Mouse (Mus musculus): Measurements from ENCODE around the gene Hoxb3. TPM values are rescaled to one million over a fixed set of nuclear protein-coding genes. Genes with fewer than 3 reads are reported as not detected.

The Hoxb3 gene
- polyA plus RNA-seq, 1 experiment: not detected

GRCm38 (mm10) chr11:96341701-96342575 is 18.8 kb downstream of the Hoxb3 start:
- Histone ChIP-seq H3K27ac (ENCODE audit: insufficient read depth, low read depth, low read length) (no peak overlapping the region), H3K4me1 (ENCODE audit: control insufficient read depth, insufficient read depth, low read length) (peaks cover 3% of the 10 kb centered on the region; the same call in 1 of the 2 replicates), H3K4me3 (ENCODE audit: insufficient read depth, low read depth, low read length) (no peak overlapping the region)
- TF ChIP-seq POLR2A (IDR thresholded peaks at IDR 0.05; ENCODE audit: insufficient read depth, low read depth, low read length) (no peak), CTCF (IDR thresholded peaks at IDR 0.05; ENCODE audit: insufficient read depth, low read depth, low read length) (no peak)
- 2% methylated on average over 40 of the region's 40 CpGs for WGBS

DNA sequence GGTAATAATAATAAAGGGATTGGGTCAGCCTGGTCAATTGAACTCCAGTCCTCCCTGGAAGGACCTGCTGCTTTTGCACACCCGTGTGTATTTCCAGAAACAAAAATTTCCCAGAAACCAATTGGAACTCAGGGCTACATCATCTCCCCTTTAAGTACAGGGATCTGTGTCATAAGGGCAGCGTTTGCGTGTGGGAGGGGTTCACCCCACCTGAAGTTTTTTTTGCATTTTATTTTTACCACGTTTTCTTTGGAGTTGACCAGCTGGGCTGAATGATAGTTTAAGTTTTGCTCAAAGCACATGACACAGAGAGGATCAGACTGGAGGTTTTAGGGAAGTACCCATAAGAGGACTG is 19.4 kb downstream of the Hoxb3 start:
- Histone ChIP-seq H3K4me1 (ENCODE audit: control insufficient read depth, insufficient read depth, low read length) (peaks cover 3% of the 10 kb centered on the region; the same call in 1 of the 2 replicates), H3K4me3 (ENCODE audit: insufficient read depth, low read depth, low read length) (no peak overlapping the region), H3K27ac (ENCODE audit: insufficient read depth, low read depth, low read length) (no peak overlapping the region)
- WGBS: 2% methylated on average over 4 of the region's 4 CpGs
- TF ChIP-seq POLR2A (IDR thresholded peaks at IDR 0.05; ENCODE audit: insufficient read depth, low read depth, low read length) (no peak), CTCF (IDR thresholded peaks at IDR 0.05; ENCODE audit: insufficient read depth, low read depth, low read length) (no peak)

GRCm38 (mm10) chr11:96343206-96343745 is 20.1 kb downstream of the Hoxb3 start:
- 7% methylated on average over 2 of the region's 2 CpGs for WGBS
- peaks cover 3% of the 10 kb centered on the region; the same call in 1 of the 2 replicates for H3K4me1 ChIP-seq (ENCODE audit: control insufficient read depth, insufficient read depth, low read length)
- H3K4me3 ChIP-seq (ENCODE audit: insufficient read depth, low read depth, low read length): no peak overlapping the region
- H3K27ac ChIP-seq (ENCODE audit: insufficient read depth, low read depth, low read length): no peak overlapping the region
- TF ChIP-seq CTCF (IDR thresholded peaks at IDR 0.05; ENCODE audit: insufficient read depth, low read depth, low read length) (no peak), POLR2A (IDR thresholded peaks at IDR 0.05; ENCODE audit: insufficient read depth, low read depth, low read length) (no peak)

DNA sequence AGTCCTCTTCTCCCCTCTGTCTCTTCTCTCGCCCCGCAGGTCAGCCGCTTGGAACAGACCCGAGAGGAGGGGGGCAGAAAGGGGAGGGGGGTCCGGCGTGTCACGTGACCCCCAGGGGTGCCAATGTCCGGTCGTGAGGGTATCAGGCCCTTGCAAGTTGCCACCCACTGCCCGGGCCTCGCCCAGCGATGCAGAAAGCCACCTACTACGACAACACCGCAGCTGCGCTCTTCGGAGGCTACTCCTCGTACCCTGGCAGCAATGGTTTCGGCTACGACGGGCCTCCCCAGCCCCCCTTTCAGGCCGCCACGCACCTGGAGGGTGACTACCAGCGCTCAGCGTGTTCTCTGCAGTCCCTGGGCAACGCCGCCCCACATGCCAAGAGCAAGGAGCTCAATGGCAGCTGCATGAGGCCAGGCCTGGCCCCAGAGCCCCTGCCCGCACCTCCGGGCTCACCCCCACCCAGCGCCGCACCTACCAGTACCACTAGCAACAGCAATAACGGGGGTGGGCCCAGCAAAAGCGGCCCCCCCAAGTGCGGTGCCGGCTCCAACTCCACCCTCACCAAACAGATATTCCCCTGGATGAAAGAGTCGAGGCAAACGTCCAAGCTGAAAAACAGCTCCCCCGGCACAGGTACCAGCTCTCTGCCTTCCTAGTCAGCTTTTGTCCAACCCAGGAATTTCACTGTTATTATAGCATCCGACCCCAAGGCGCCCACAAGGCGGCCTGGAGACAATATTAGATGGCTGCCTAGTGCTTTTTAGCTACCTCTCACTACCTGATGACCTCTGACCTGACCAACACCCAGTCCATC is 21.1 kb downstream of the Hoxb3 start:
- Histone ChIP-seq H3K4me3 (ENCODE audit: insufficient read depth, low read depth, low read length) (no peak overlapping the region), H3K4me1 (ENCODE audit: control insufficient read depth, insufficient read depth, low read length) (peaks cover 3% of the 10 kb centered on the region; the same call in 1 of the 2 replicates), H3K27ac (ENCODE audit: insufficient read depth, low read depth, low read length) (no peak overlapping the region)
- 2% methylated on average over 40 of the region's 40 CpGs for WGBS
- TF ChIP-seq POLR2A (IDR thresholded peaks at IDR 0.05; ENCODE audit: insufficient read depth, low read depth, low read length) (no peak), CTCF (IDR thresholded peaks at IDR 0.05; ENCODE audit: insufficient read depth, low read depth, low read length) (no peak)

GRCm38 (mm10) chr11:96344878-96345159 is 21.7 kb downstream of the Hoxb3 start:
- no peak overlapping the region for H3K27ac ChIP-seq (ENCODE audit: insufficient read depth, low read depth, low read length)

GRCm38 (mm10) chr11:96345220-96345892 is 22.2 kb downstream of the Hoxb3 start:
- TF ChIP-seq POLR2A (IDR thresholded peaks at IDR 0.05; ENCODE audit: insufficient read depth, low read depth, low read length) (no peak), CTCF (IDR thresholded peaks at IDR 0.05; ENCODE audit: insufficient read depth, low read depth, low read length) (no peak)
- 2% methylated on average over 43 of the region's 56 CpGs for WGBS
- no peak overlapping the region for H3K4me3 ChIP-seq (ENCODE audit: insufficient read depth, low read depth, low read length)
- no peak overlapping the region for H3K27ac ChIP-seq (ENCODE audit: insufficient read depth, low read depth, low read length)
- H3K4me1 ChIP-seq (ENCODE audit: control insufficient read depth, insufficient read depth, low read length): peaks cover 3% of the 10 kb centered on the region; the same call in 1 of the 2 replicates

More at GRCm38 (mm10) chr11:96344878-96345159, 21.7 kb downstream of the Hoxb3 start:
- H3K4me3 ChIP-seq (ENCODE audit: insufficient read depth, low read depth, low read length): no peak overlapping the region
- WGBS: 3% methylated on average over 6 of the region's 6 CpGs
- no peak for TF ChIP-seq POLR2A (IDR thresholded peaks at IDR 0.05; ENCODE audit: insufficient read depth, low read depth, low read length)
- TF ChIP-seq CTCF (IDR thresholded peaks at IDR 0.05; ENCODE audit: insufficient read depth, low read depth, low read length): no peak
- H3K4me1 ChIP-seq (ENCODE audit: control insufficient read depth, insufficient read depth, low read length): peaks cover 3% of the 10 kb centered on the region; the same call in 1 of the 2 replicates

- 3% methylated on average over 45 of the region's 45 CpGs for WGBS
- no peak overlapping the region for H3K27ac ChIP-seq (ENCODE audit: insufficient read depth, low read depth, low read length)
- H3K4me1 ChIP-seq (ENCODE audit: control insufficient read depth, insufficient read depth, low read length): peaks cover 3% of the 10 kb centered on the region; the same call in 1 of the 2 replicates
- TF ChIP-seq POLR2A (IDR thresholded peaks at IDR 0.05; ENCODE audit: insufficient read depth, low read depth, low read length) (no peak), CTCF (IDR thresholded peaks at IDR 0.05; ENCODE audit: insufficient read depth, low read depth, low read length) (no peak)
- H3K4me3 ChIP-seq (ENCODE audit: insufficient read depth, low read depth, low read length): no peak overlapping the region
These were observed 23.0 kb downstream of the Hoxb3 start for GRCm38 (mm10) chr11:96345893-96346806.
